Mouse (Mus musculus) kidney, adult 2 months (tissue): Measurements from ENCODE around the gene Trim2. TPM values are rescaled to one million over a fixed set of nuclear protein-coding genes. Genes with fewer than 3 reads are reported as not detected.

Experiments used
- DNase-seq: peaks from one replicate; pipeline ENCODE4 v3.0.0; 2021
- H3K27ac ChIP-seq: fragments of 200-500 bp; 2 replicates; pipeline ENCODE4 v1.5.1; 2012; ENCODE audit warnings: low read depth, low read length, control low read depth, inconsistent platforms; ENCODE audit not compliant: insufficient read depth
- H3K27me3 ChIP-seq: fragments of 200-500 bp; replicated peaks from 2 replicates; pipeline ENCODE4 v1.6.1; 2012; ENCODE audit warnings: mild to moderate bottlenecking, moderate library complexity, low read length, inconsistent platforms; ENCODE audit not compliant: control insufficient read depth, insufficient read depth
- H3K36me3 ChIP-seq: fragments of 200-500 bp; 2 replicates; pipeline ENCODE4 v1.6.1; 2012; ENCODE audit warnings: mild to moderate bottlenecking, moderate library complexity, low read length, inconsistent platforms; ENCODE audit not compliant: control insufficient read depth, insufficient read depth
- H3K4me1 ChIP-seq: fragments of 200-500 bp; 2 replicates; pipeline ENCODE4 v1.6.1; 2011; ENCODE audit warnings: low read length; ENCODE audit not compliant: control insufficient read depth, insufficient read depth
- H3K4me3 ChIP-seq: fragments of 200-500 bp; 2 replicates; pipeline ENCODE4 v1.5.1; 2011; ENCODE audit warnings: mild to moderate bottlenecking, low read depth, low read length, control low read depth; ENCODE audit not compliant: insufficient read depth
- CTCF ChIP-seq: fragments of 200-500 bp; conservative IDR thresholded peaks from 2 replicates; pipeline ENCODE4 v1.5.1; 2011; ENCODE audit warnings: low read depth, mild to moderate bottlenecking, control low read depth, low read length, moderate library complexity, mixed read lengths; ENCODE audit not compliant: insufficient read depth, insufficient read length
- POLR2A ChIP-seq: fragments of 200-500 bp; IDR thresholded peaks from one replicate; pipeline ENCODE4 v1.6.1; 2011; ENCODE audit warnings: low read depth, low read length, control low read depth
- WGBS: fragments of 180-500 bp; shearing (Covaris S2); methylation state at CpG from one replicate; pipeline ENCODE4 v1.1.7; 2018; 5-methylcytosine and 5-hydroxymethylcytosine counted together
- polyA plus RNA-seq: library from polyadenylated mRNA; depleted of rRNA; stranded (reverse); fragments of >200 nt; gene quantifications from 2 replicates; pipeline ENCODE4 v1.2.3, GENCODE M21; 2012

Gene Trim2
- polyA plus RNA-seq, 1 experiment = 44.5 TPM

DNA sequence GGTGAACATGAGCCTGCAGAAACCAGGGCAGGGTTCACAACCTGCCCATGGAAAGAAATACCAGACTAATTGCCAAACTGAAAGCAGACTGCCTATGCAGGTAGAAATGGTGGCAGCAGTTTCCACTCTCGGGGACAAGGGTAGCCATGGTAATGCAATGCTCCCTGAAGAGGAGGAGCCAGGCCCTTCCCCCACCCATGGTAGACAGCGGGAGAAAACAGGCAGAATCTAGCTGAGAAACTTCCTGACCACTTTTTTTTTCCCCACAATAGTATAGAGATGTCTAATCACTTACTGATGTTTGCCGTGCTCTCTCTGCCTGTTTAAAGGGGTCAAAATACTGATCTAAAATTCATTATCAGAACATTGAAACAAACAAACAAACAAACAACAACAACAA lies 17.8 kb upstream of the Trim2 start:
- no peak for TF ChIP-seq CTCF
- TF ChIP-seq POLR2A = no peak
- WGBS = 15% methylated on average over 3 of the region's 3 CpGs
- no peak overlapping the region for H3K4me3 ChIP-seq
- peak; percentile 51 for DNase-seq
- H3K36me3 ChIP-seq = no peaks in the 10 kb centered on the region
- no peaks in the 10 kb centered on the region for H3K27me3 ChIP-seq
- H3K4me1 ChIP-seq = peaks cover 6% of the 10 kb centered on the region; the same call in 1 of the 2 replicates
- peak overlapping the region; percentile 61 for H3K27ac ChIP-seq

DNA sequence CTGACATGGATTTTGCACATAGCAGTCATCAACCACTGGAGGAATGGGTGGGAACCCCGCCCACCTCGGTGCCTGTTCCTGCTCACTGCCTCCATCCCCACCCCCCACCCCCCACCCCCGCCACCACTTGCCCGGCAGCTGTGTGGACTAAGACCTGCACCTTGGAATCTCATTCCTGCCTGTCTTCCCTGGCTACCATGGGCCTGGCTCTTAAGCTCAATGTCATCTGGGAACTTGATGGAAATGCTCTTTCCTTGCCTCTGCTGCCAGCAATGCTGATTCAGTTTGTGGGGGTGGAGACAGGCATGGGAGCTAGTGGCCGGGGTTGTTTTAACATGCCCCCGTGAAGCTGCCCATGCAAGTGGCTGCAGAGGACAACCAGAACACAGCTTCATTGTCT lies 17.3 kb upstream of the Trim2 start:
- no peak overlapping the region for H3K4me3 ChIP-seq
- H3K36me3 ChIP-seq = no peaks in the 10 kb centered on the region
- WGBS = 15% methylated on average over 6 of the region's 6 CpGs
- TF ChIP-seq CTCF (no peak), POLR2A (no peak)
- peak; percentile 68 for DNase-seq
- H3K27ac ChIP-seq = peak overlapping the region; percentile 61
- peaks cover 7% of the 10 kb centered on the region; the same call in 1 of the 2 replicates for H3K4me1 ChIP-seq
- H3K27me3 ChIP-seq = no peaks in the 10 kb centered on the region

DNA sequence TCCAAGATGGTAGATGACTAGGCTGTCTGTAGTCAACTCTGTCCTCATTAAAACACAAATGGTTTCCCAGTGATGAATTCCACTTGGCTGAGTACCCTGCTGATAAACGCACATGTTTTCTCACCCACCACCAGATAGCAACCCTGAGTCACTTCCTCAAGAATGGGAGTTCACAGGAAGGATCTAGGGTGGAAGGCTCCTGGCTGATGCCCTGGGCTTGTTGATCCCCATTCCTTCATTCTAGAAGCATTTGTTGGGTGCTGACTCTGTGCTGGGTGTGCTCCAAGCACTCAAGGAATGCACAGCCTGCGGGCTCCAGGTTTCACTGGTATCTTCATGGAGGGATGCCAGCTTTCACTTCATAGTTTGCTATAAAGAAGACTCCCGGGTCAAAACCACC lies 12.8 kb upstream of the Trim2 start:
- 24% methylated on average over 3 of the region's 3 CpGs for WGBS
- Histone ChIP-seq H3K27ac (no peak overlapping the region), H3K4me1 (peaks cover 5% of the 10 kb centered on the region; the same call in 1 of the 2 replicates), H3K4me3 (no peak overlapping the region), H3K36me3 (no peaks in the 10 kb centered on the region), H3K27me3 (no peaks in the 10 kb centered on the region)
- DNase-seq = peak; percentile 55
- TF ChIP-seq CTCF = no peak
- TF ChIP-seq POLR2A = no peak

DNA sequence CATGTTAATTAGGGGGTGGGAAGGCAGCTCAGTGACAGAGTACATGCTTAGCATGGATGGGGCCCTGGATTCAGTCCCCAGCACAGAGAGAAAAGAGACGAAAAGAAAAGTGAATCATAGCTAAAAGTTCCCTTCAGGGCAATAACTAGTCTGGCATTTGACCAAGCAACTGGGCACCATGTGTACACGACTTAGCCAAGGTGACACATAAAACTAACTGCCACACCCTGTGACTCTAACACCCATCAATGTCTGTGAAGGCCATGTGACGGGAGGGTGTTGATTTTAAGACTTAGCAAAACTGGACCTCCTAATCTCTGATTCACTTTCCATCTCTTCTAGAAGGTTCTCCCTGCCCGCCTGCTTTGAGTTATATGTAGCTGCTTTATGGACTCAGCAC lies 12.2 kb upstream of the Trim2 start:
- H3K27me3 ChIP-seq = no peaks in the 10 kb centered on the region
- WGBS = 84% methylated on average over 4 of the region's 4 CpGs
- peaks cover 5% of the 10 kb centered on the region; the same call in 1 of the 2 replicates for H3K4me1 ChIP-seq
- TF ChIP-seq CTCF (no peak), POLR2A (no peak)
- H3K36me3 ChIP-seq = no peaks in the 10 kb centered on the region
- no peak overlapping the region for H3K4me3 ChIP-seq
- no peak overlapping the region for H3K27ac ChIP-seq
- no peak for DNase-seq

- 23% methylated on average over 8 of the region's 8 CpGs for WGBS
- Histone ChIP-seq H3K27ac (no peak overlapping the region), H3K36me3 (no peaks in the 10 kb centered on the region), H3K4me1 (peaks cover 5% of the 10 kb centered on the region; the same call in 1 of the 2 replicates), H3K4me3 (no peak overlapping the region), H3K27me3 (no peaks in the 10 kb centered on the region)
- TF ChIP-seq POLR2A (no peak), CTCF (peak; percentile 60)
- peak; percentile 83 for DNase-seq
Measured at GRCm38 (mm10) chr3:84314651-84315191, 8.0 kb upstream of the Trim2 start.

DNA sequence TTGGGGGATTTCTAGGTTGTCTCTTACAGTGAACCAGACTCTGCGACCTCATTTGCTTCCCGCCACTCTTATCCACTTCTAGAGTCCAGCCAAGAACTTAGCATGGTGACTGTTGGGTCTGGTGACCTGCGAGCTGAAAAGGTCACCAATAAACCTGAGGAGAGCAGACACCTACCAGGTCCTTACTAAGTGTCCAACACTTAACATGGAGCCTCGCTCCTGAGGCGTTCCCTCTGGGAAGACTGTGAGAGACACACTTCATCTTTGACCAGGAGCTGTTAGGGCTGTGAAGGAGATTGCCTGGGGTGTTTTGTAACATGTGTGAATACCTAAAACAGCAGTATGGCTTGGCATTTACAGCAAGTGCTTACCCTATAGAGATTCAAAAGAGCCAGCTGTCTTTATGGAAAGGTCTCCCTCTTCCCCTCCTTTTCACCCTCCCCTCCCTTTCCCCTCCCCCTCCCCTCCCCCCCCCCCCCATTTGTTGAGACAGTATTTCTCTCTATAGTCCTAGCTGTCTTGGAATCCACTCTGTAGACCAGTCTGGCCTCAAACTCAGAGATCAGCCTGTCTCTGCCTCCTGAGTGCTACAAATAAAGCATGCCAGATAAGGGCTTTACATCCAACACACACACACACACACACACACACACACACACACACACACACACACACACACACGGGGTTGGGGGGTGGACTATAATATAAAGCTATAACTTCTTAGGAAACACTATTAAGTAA lies 7.3 kb upstream of the Trim2 start:
- Histone ChIP-seq H3K4me3 (no peak overlapping the region), H3K4me1 (peaks cover 3% of the 10 kb centered on the region; the same call in 1 of the 2 replicates), H3K27me3 (no peaks in the 10 kb centered on the region), H3K36me3 (no peaks in the 10 kb centered on the region), H3K27ac (no peak overlapping the region)
- no peak for DNase-seq
- TF ChIP-seq CTCF = no peak
- WGBS = 77% methylated on average over 6 of the region's 6 CpGs

GRCm38 (mm10) chr3:84313003-84313800 lies 6.5 kb upstream of the Trim2 start:
- Histone ChIP-seq H3K4me3 (no peak overlapping the region), H3K27me3 (no peaks in the 10 kb centered on the region), H3K36me3 (no peaks in the 10 kb centered on the region), H3K27ac (no peak overlapping the region), H3K4me1 (peaks cover 3% of the 10 kb centered on the region; the same call in 1 of the 2 replicates)
- 49% methylated on average over 18 of the region's 18 CpGs for WGBS
- TF ChIP-seq CTCF = peak; percentile 86
- TF ChIP-seq POLR2A = no peak
- DNase-seq = peak; percentile 83
